Mouse (Mus musculus) retina, adult 2 months (tissue): Measurements from ENCODE around the gene Ascc1.
"Not testable (repeated sequence)": the region's sequence is repeated elsewhere in the genome, so short reads cannot be mapped to it uniquely, and the experiment has no call there.

ENCODE experiments used
- DNase-seq: peaks from one replicate; pipeline ENCODE4 v3.0.0-alpha.2; 2012; ENCODE audit warnings: low read depth, low spot score

Ascc1 gene

DNA sequence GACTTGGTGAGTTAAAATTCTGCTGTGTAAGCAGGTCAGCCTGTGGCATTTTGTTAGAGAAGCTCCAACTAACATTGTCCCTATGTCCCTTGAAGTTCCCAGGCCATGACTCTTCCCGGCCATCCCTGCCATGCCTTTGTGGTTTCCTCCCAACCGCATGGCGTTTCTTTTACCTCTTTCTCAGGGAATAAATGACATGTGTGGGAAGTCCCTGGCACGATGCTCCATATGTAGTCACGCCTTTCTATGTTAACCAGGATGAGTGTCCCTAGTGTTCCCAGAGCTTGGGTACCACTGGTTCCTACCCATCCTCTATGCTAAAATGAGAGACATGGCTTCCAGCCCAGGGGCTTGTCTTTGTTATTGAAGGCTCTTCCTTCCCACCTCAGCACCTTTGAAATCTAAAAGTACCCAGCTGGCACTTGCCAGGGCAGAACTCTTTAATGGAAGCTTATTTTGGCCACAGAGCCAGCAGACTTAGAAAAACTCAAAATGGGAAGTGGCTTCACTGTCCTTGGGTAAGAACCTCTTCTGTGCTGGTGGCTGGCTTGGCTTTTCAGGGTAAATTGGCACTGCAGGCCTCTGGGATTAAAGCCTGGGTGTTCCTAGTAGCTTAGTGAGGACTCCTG, 24.8 kb upstream of the Ascc1 start:
- DNase-seq: no peak

DNA sequence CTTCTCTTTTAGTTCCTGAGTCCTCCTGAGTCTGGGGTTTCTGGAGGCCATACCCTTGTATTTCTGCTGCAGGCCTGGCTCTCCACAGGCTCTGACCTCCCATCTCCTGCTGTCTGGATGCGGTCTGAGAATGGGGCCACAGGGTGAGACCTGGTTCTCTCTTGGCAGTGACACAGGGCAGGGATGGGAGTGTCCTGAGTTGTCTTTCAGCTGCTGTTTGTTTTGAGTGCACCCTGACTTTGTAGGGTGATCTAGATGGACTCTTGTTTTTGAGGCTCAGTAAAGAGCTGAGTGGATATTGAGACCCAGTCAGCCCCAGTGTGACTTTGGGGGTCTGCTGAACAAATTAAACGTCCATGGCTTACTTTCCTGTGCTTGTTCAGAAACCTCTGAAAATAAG, 24.2 kb upstream of the Ascc1 start:
- DNase-seq: no peak

DNA sequence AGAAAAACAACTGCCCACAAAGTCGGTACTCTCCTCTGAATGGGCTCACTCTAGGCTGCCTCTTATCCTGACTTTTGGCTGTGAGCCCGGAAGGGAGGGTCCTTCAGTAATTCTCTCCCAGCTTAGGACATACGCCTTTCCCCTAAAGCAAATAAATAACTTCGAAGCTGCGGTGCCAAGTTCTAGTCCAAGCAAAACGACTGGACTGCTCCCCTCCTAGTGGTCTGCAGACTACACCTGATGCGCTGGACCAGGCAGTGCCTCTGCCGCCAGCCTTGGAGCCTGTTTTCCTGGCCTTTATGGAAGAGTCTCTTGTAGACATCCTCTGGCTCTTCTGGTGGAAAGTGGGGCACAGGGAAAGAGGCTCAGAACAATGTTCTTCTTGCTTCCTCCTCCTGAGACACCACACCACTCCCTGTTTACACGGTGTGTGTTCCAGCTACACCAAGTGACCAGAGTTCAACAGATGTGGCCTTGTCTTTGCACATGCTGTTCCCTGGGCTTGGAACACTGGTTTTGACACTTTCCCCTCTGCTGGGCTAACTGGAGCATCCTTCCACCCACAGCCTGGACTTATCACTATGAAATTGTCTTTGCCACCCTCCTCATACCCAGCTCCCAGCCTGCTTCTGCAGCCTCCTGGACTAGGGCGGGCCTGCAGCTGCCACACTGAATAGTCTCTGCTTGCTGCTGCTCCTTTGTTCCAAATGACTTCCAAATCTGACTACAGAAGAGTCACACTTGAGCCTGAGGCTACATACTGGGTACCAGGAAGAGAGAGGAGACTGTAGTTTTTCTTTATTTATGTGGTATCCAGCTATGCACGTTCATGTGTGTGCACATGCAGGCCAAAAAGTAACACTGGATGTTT, 23.5 kb upstream of the Ascc1 start:
- no peak for DNase-seq

DNA sequence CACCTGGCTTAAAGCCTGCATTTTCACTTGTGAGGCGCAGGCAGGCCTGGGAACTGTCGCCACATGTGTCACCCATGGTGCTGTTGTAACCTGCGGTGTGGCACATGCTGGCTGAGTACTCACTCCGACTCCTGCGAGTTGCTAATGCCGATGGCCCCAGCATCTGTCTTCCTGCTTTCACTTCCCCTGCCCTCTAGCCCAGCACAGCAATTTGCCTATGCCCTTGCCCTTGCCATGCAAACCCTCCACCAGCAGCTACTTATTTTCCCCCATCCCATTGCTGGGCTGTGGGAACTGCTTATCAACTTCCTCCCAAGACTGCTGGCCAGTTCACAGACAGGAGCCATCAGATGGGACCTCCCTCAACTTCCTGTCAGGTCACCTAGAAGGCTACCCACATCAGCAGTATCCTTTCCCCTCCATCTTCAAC, 21.8 kb upstream of the Ascc1 start:
- DNase-seq: no peak

DNA sequence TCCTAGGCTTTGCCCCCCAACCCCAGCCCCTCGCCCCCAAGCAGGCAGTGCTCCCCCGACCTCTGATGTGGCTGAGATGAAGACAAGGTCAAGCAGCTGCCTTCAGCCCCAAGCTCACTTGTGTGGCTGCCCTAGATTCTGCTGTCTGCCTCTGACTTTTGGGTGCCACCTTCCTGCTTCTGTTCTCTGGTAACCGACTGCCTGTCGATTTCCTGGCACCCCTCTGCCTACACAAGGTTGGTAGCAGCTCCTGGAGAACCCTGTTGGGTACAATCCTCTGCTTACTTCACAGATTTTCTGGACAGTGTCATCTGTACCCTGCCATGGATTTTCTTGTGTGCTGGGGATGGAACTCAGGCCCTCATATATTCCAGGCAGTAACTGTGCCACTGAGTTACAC, 21.3 kb upstream of the Ascc1 start:
- DNase-seq: no peak

DNA sequence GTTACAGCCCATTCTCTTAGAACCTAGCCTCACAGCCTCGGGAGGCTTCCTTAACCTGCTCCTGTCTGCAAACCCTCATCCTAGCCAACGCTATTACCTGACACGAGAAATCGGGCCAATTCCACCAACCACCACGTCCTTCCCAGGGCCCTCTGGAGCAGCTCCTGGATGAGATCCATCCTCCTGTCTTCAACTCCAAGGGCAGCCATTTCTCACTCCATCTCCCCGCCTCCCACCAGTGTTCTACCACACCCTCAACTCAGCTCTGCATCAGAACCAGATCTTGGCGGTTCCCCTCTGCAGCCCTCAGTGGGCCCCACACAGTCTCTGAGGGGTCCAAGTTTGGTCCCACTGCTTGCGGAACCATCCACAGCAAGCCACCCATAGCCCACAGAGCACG, 20.8 kb upstream of the Ascc1 start:
- no peak for DNase-seq

DNA sequence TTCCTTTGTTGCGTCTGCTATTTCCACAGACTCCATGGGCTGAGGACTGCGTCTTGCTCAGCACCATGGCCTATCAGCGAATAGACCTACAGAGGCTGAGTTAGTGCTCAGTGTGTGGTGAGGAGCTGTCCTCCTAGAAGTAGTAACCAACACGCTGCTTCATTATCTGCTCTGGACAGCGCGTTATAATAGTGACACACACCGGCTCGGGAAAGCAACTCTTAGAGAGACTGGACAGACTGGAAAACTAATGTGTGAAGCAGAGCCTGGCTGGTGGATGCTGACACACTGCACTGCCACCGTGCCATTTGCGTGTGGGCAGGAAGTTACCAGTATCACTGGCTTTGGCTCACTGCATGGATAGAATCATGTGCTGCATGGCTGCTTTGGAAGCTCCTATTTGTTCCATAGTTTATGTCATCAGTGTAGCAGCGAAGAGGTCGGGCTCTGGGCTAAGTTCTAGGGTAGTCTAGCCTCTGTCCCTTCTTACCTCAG, 20.2 kb upstream of the Ascc1 start:
- DNase-seq: no peak

DNA sequence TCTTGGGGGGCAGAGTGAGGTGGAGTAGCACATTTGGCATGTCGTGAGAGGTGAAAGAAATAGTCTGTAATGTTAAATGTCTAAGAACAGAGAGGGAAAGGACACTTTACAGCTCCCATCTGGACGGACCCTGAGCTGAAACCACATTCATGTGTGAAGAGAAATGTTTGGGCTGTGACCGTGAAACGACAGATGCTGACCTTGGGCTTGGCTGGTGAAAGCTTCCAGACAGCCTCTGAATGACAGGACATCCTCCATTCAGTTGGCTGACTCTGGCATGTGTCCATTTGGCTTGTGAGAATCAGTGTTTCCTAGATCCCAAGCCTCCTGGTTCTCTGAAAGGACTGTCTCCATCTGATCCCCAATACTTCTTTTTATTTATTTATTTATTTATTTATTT, 14.6 kb upstream of the Ascc1 start:
- no peak for DNase-seq

DNA sequence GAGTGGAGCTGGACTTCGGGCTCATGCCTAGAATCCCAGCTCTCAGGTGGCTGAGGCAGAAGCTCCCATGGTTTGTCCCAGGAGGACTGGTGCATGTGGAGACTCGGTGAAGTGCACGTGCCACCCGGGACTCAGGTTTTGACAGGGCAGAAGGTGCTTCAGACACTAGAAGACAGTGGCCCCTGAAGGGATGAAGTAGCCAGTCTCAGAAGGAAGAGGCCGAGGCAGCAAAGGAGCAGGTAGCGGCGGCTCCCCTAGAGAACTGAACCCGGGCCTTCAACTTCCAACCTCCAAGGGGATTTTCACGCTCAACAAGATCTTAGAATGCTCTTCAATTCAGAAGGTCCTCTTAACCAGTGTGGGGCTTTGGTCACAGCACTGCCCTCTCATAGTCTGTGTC, 12.2 kb upstream of the Ascc1 start:
- no peak for DNase-seq

DNA sequence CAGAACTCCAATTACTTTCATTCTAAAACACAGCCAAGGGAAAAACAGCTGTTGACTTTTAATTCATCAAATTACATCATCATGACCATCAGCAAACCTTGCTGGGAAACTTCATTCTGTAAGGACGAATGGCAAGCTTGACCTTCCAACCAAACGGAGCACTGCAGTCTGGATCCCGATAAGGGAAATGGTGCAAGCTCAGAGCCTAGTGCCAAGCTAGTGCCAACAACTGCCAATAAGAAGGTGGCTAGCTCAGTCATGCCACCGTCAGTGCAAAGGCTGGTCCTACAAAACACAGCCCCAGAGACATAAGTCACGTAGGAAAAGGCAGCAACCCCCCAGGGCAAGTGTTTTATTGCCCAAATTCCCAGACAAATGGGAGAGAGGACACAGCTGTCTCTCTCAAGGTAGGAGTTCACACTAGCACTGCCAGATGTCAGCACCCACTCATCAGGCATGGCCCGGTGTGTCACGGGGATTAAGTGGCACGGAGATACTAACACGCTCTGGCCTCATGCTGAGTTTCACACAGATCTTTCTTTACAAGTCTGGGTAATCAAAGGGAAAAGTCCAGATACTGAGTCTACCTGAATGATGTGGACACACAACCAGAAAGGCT, 11.2 kb upstream of the Ascc1 start:
- DNase-seq: no peak

DNA sequence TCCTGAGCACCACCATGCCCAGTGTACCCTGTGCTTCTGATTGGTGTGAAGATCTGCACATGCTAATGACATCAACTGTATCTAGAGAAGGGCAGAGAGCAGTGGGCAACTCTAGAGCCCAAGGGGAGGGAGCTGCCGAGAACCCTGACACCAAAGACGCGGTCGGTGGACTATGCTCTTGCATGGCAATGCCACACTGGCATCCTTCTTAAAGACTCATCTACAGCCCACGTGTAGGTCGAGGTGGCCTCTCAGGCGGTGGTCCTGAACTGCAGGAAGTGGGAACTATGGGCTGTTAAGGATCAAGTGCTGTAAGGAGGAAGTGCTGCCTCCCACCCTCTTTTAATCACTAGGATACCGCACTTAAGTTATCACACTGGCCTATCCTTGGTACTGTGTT, 10.6 kb upstream of the Ascc1 start:
- no peak for DNase-seq

DNA sequence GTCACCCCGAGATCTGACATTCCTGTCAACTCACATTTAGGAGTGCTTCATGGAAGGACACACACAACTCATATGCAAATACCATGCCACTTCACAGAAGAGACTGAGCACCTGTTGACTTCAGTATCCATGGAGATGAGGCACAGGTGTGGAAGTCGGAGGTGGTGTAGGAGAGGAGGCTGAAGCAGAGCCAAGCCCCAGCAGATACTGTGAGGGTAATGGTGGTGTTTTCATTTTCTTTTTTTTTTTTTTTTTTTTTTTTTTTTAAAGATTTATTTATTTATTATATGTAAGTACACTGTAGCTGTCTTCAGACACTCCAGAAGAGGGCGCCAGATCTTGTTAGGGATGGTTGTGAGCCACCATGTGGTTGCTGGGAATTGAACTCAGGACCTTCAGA, 8.8 kb upstream of the Ascc1 start:
- not testable (repeated sequence) for DNase-seq

DNA sequence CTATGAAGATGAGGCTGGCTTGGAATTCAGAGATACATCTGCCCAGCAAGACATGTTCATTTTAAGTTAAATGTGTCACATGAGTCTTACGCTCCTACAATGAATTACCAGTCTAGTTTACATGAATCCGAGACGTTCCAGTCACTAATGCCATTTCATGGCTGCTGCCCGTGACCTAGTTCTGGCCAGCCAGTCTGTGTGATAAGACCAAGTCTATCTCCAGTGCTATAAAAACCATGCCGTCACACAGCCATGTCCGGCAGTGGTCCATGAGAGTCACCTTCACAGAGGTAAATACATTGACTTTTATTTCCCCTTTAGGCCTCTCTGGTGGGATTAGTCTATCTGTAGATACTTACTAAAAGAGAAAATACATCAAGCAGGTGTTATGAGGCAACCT, 6.7 kb upstream of the Ascc1 start:
- DNase-seq: no peak

DNA sequence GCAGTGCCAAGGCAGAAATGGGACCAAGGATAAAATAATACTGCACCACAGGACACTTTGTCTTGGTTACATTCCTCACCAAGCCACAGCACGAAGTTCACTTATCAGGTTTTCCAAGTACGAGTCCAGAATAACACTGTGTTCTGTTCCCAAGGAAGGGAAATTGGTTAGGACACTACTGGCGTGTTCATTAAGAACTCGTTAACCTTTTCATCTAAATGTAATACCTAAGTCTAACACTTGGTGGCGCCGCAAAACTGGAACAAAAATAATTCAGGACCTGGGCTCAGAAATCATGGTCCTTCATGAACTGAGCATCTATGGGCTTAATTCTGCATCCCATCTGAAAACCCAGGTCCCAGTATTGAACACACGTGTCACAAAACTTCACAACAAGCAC, 5.0 kb upstream of the Ascc1 start:
- peak; percentile 67 for DNase-seq

DNA sequence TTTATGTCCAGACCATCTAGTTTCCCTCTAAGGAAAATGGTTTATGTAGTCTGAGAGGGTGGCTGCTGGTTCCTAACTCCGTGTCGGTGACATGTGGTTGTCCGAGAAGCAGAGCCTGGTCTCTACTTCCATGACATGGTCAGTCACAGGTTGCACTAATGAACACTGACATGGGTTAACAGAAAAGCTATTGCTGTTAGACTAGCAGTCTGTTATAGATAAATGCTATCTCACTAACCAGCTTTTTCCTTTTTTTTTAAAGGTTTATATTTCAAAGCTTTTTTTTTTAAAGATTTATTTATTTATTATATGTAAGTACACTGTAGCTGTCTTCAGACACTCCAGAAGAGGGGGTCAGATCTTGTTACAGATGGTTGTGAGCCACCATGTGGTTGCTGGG, 3.5 kb upstream of the Ascc1 start:
- no peak for DNase-seq

DNA sequence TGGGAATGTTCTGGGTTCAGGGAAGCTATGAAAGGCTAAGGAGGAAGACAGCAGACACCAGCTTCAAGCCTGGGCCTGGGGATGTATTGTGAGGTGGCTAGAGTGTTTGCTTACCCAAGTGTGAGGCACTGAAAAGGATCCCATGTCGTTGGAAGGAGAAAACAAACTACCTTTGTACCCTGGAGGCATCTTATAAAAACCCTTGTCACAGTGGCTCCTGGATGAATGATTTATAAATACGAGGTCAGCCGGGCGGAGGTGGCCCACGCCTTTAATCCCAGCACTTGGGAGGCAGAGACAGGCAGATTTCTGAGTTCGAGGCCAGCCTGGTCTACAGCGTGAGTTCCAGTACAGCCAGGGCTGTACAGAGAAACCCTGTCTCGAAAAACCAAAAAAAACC, 942 bp upstream of the Ascc1 start:
- not testable (repeated sequence) for DNase-seq

DNA sequence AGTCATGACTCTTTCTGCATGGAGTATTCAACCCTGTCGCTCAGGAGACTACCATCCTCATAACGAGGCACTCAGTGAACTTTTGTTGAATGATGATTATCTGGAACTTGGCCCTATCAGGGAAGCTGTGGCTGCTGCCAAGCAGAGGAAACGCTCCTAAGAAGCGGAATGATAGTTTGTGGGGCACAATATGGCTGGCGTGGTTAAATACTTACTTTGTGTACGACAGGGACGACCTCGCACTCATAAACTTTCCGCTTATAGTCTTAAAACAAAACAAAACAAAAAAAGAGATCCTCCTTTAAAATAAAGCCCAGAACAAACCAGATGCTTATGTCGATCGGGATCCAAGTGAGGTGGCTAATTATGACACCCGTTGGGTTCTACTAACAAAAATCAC, 402 bp upstream of the Ascc1 start:
- DNase-seq: no peak

DNA sequence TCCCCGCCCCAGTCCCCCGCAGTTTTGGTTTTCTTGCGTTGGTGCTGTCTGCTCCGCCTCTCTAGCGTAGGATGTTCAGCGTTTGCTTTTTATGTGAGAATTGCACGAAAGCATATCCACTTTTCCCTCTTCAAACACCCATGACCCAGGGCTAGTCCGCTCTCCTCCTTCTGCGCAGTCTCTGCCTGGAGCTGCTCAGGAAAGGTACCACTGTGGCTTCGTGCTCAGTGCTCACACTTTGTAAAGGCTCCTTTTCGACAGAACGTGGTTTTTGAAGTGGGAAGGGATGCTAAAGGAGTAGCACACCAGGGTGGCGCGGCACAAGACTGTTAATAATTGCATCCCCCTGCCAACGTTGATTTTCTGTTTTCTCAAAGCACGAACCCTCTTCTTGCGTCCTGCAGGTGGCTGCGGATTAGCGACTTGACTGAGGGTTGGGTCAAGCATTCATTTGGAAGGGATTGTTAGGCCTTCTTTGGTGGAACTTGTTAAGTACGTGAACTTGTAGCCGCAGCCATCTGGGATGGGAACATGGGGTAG, 678 bp downstream of the Ascc1 start:
- no peak for DNase-seq

DNA sequence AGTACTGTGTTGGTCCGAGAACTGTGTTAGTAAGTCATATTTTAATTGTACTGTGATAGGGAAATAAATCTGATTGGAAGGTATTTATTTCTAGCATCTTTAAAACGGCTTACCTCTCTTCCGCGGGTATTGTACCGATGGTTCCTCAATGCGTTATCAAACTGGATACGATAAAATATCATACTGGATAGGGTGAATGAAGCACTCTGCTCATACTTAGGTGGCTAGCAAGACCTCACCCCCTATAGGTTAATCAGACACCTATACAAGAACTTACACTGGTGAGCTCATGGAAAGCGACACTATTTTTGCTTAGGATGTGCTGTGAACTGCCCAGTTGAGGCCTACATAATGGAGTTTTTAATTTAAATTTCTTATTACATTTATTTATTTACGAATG, 1.2 kb downstream of the Ascc1 start:
- DNase-seq: no peak

DNA sequence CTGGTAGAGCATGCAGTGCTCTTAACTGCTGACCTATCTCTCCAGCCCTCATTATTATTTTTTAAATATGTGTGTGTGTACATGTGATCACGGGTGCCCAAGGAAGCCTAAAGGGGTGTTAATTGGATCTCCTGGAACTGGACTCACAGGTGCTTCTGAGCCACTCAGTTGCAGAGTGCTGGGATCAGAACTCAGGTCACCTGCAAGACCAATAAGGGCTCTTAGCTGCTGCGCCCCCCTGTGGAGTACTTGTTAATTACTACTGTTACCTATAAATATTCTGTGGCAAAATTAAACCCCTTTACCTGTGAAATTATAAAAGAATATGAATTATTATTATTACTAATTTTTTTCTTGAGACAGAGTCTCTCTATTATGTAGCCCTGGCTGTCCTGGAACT, 2.7 kb downstream of the Ascc1 start:
- no peak for DNase-seq

DNA sequence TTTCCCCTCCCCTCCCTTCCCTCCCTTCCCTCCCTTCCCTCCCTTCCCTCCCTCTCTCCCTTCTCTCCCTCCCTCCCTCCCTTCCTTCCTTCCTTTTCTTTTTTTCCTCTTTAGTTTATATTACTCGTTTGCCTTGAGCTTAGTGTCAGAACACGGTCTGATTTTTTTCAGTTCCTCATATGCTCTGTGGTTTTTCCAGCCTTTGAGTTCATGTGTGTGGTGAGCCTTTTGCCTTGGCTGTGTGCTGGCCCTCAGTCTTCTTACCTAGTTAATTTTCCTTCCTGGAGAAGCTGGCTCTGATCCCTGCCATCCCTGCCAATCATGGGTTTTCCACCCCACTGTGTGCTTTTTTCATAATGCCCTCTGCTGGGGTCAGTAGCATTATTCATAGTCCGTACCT, 6.5 kb downstream of the Ascc1 start:
- no peak for DNase-seq

DNA sequence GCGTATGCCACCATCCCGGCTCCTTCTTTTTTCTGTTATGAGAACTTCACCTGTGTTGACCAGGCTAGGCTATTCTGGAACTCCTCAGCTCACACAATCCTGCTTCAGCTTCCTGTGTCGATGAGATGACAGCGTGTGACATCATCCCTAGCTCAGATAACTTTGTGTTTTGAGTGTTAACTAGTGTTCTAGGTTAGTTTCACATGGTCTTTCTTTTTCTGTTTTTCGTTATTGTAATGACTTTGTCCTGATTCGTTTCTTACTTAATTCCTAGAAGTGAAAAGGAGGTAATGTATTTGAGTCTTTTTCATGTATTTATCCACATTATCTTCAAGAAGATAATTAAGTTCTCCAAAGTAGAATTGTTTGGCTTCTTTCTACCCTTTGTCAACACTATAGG, 13.6 kb downstream of the Ascc1 start:
- DNase-seq: no peak

DNA sequence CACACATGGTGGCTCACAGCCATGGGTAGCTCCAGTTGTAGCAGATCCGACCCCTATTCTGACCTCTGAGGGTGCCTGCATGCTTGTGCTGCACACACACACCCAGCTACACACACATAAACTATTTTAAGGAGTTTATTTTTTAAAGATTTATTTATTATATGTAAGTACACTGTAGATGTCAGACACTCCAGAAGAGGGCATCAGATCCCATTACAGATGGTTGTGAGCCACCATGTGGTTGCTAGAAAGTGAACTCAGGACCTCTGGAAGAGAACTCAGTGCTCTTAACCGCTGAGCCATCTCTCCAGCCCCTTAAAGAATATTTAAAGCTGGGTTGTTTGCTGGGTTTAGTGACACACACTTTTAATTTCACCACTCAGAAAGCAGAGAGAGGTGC, 16.7 kb downstream of the Ascc1 start:
- DNase-seq: no peak
